Mouse (Mus musculus): ENCODE results near the gene Hecw2. TPM values are rescaled to one million over a fixed set of nuclear protein-coding genes. Genes with fewer than 3 reads are reported as not detected.

Hecw2 gene
- total and polyA plus RNA-seq, 2 experiments from 2014 or later = 4.6 to 15.4 TPM

GRCm38 (mm10) chr1:53866374-53866902 is 328.5 kb downstream of the Hecw2 start:
- TF ChIP-seq CTCF (IDR thresholded peaks at IDR 0.05; ENCODE audit: low read depth) = no peak
- 11% methylated on average over 3 of the region's 3 CpGs for WGBS
- Histone ChIP-seq H3K27ac (ENCODE audit: low read depth, low read length) (no peak overlapping the region), H3K27me3 (ENCODE audit: insufficient read depth, low read length) (no peaks in the 10 kb centered on the region), H3K4me3 (ENCODE audit: low read depth, low read length) (no peak overlapping the region), H3K36me3 (ENCODE audit: insufficient read depth) (no peaks in the 10 kb centered on the region; the same call in 1 of the 2 replicates), H3K9ac (no peak overlapping the region), H3K4me1 (ENCODE audit: insufficient read depth) (no peaks in the 10 kb centered on the region), H3K4me2 (ENCODE audit: low read depth) (no peak overlapping the region), H3K9me3 (ENCODE audit: low read length) (no peaks in the 10 kb centered on the region)
- DNase-seq (no peak), ATAC-seq (no peak)

DNA sequence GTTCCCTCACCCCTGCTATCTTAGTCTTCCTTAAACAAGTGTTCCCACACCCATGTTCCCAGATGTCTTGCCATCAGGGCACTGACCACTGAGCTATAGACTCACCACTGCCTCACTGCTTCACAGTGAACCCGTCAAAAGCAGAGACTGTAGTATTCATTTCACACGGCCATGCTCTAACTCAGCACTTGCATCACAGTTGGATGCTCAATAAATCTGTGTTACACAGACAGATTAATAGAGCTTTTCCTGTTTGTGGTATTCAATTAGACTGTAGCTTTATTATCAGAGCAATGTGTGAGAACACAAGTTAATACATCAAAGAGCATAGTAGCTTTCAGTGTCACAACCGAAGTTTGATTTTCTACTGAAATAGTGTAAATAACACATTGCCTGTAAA is 330.9 kb downstream of the Hecw2 start:
- H3K9ac ChIP-seq = no peak overlapping the region
- no peak for DNase-seq
- WGBS = 85% methylated on average over 3 of the region's 3 CpGs

DNA sequence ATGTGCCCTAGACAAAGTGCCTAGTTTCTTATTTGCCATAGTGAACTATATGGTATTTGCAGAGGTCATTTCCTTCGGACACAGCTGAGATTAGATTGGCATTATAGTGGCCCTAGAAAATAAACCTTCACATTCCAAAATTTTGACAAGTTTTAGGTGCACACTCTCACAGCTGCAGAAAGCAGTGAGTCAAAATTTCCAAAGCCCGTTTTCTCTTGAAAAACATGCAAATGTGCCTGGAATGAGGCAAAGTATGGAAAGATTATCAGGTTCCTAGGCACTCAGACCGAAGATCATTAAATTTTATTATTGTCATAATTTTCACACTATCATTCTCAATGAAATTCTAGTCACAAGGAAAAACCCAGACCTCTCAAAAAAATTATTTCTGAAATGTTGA is 334.4 kb downstream of the Hecw2 start:
- Histone ChIP-seq H3K4me3 (ENCODE audit: low read depth, low read length) (no peak overlapping the region), H3K27me3 (ENCODE audit: insufficient read depth, low read length) (no peaks in the 10 kb centered on the region), H3K9ac (no peak overlapping the region), H3K36me3 (ENCODE audit: insufficient read depth) (no peaks in the 10 kb centered on the region), H3K27ac (ENCODE audit: low read depth, low read length) (no peak overlapping the region), H3K4me1 (ENCODE audit: insufficient read depth) (no peaks in the 10 kb centered on the region), H3K9me3 (ENCODE audit: low read length) (no peaks in the 10 kb centered on the region), H3K4me2 (ENCODE audit: low read depth) (no peak overlapping the region)
- no peak for TF ChIP-seq CTCF (IDR thresholded peaks at IDR 0.05; ENCODE audit: low read depth)
- no peak for ATAC-seq
- WGBS = 90% methylated on average over 3 of the region's 3 CpGs
- DNase-seq = no peak

More for the DNA sequence above, 330.9 kb downstream of the Hecw2 start:
- Histone ChIP-seq H3K9me3 (ENCODE audit: low read length) (no peaks in the 10 kb centered on the region), H3K27me3 (ENCODE audit: insufficient read depth, low read length) (no peaks in the 10 kb centered on the region), H3K4me1 (ENCODE audit: insufficient read depth) (no peaks in the 10 kb centered on the region), H3K4me2 (ENCODE audit: low read depth) (no peak overlapping the region), H3K4me3 (ENCODE audit: low read depth, low read length) (no peak overlapping the region), H3K36me3 (ENCODE audit: insufficient read depth) (no peaks in the 10 kb centered on the region; the same call in 1 of the 2 replicates), H3K27ac (ENCODE audit: low read depth, low read length) (no peak overlapping the region)
- no peak for ATAC-seq
- TF ChIP-seq CTCF (IDR thresholded peaks at IDR 0.05; ENCODE audit: low read depth) = no peak

DNA sequence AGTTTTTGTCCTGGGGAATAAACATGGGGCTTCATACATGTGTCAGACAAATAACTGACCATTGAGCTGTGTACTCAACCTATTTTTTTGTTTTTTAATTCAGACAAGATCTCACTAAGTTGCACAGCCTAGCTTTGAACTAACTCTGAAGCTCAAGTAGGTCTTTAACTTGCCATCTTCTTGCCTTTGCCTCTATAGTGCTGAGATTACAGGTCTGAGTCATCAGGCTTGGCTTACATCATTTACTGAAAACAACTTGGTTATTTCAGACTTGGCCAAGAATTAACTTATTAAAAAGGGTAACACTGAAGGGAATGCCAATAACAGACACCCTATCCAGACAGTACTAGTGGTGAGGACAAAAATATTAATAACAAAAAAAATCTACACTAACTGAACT is 335.8 kb downstream of the Hecw2 start:
- no peak for DNase-seq
- Histone ChIP-seq H3K9ac (no peak overlapping the region), H3K4me3 (ENCODE audit: low read depth, low read length) (no peak overlapping the region), H3K4me1 (ENCODE audit: insufficient read depth) (no peaks in the 10 kb centered on the region), H3K9me3 (ENCODE audit: low read length) (no peaks in the 10 kb centered on the region), H3K4me2 (ENCODE audit: low read depth) (no peak overlapping the region), H3K27ac (ENCODE audit: low read depth, low read length) (no peak overlapping the region), H3K27me3 (ENCODE audit: insufficient read depth, low read length) (no peaks in the 10 kb centered on the region), H3K36me3 (ENCODE audit: insufficient read depth) (no peaks in the 10 kb centered on the region)
- TF ChIP-seq CTCF (IDR thresholded peaks at IDR 0.05; ENCODE audit: low read depth) = no peak
- no peak for ATAC-seq

- Histone ChIP-seq H3K4me2 (ENCODE audit: low read depth) (no peak overlapping the region), H3K27me3 (ENCODE audit: insufficient read depth, low read length) (no peaks in the 10 kb centered on the region), H3K4me1 (ENCODE audit: insufficient read depth) (no peaks in the 10 kb centered on the region), H3K4me3 (ENCODE audit: low read depth, low read length) (no peak overlapping the region), H3K36me3 (ENCODE audit: insufficient read depth) (no peaks in the 10 kb centered on the region), H3K9ac (no peak overlapping the region), H3K9me3 (ENCODE audit: low read length) (no peaks in the 10 kb centered on the region), H3K27ac (ENCODE audit: low read depth, low read length) (no peak overlapping the region)
- no peak for DNase-seq
- TF ChIP-seq CTCF (IDR thresholded peaks at IDR 0.05; ENCODE audit: low read depth) = no peak
- no peak for ATAC-seq
- 90% methylated on average over 7 of the region's 7 CpGs for WGBS
Measured at GRCm38 (mm10) chr1:53856501-53857103, 338.4 kb downstream of the Hecw2 start.

- Histone ChIP-seq H3K27ac (ENCODE audit: low read depth, low read length) (no peak overlapping the region), H3K27me3 (ENCODE audit: insufficient read depth, low read length) (no peaks in the 10 kb centered on the region)
- WGBS = 93% methylated on average over 7 of the region's 7 CpGs
Measured at GRCm38 (mm10) chr1:53855732-53856131, 339.2 kb downstream of the Hecw2 start.

GRCm38 (mm10) chr1:53852086-53852610 is 342.8 kb downstream of the Hecw2 start:
- 89% methylated on average over 3 of the region's 3 CpGs for WGBS
- Histone ChIP-seq H3K4me1 (ENCODE audit: insufficient read depth) (no peaks in the 10 kb centered on the region), H3K9ac (no peak overlapping the region), H3K4me2 (ENCODE audit: low read depth) (no peak overlapping the region), H3K9me3 (ENCODE audit: low read length) (no peaks in the 10 kb centered on the region), H3K27ac (ENCODE audit: low read depth, low read length) (no peak overlapping the region), H3K4me3 (ENCODE audit: low read depth, low read length) (no peak overlapping the region), H3K27me3 (ENCODE audit: insufficient read depth, low read length) (no peaks in the 10 kb centered on the region), H3K36me3 (ENCODE audit: insufficient read depth) (no peaks in the 10 kb centered on the region)
- no peak for DNase-seq
- no peak for ATAC-seq
- TF ChIP-seq CTCF (IDR thresholded peaks at IDR 0.05; ENCODE audit: low read depth) = no peak

More at GRCm38 (mm10) chr1:53855732-53856131, 339.2 kb downstream of the Hecw2 start:
- no peak for ATAC-seq
- no peak overlapping the region for H3K4me2 ChIP-seq (ENCODE audit: low read depth)
- no peaks in the 10 kb centered on the region for H3K9me3 ChIP-seq (ENCODE audit: low read length)
- H3K4me1 ChIP-seq (ENCODE audit: insufficient read depth) = no peaks in the 10 kb centered on the region
- no peak overlapping the region for H3K4me3 ChIP-seq (ENCODE audit: low read depth, low read length)
- no peak for TF ChIP-seq CTCF (IDR thresholded peaks at IDR 0.05; ENCODE audit: low read depth)
- DNase-seq = no peak
- H3K9ac ChIP-seq = no peak overlapping the region
- no peaks in the 10 kb centered on the region for H3K36me3 ChIP-seq (ENCODE audit: insufficient read depth)
